Mouse (Mus musculus) retina, postnatal 1 day (tissue): Measurements from ENCODE around the gene Cpne5.
A peak's percentile ranks its signal among the peaks of the same experiment; 100 is the strongest.
"Not testable (repeated sequence)": the region's sequence is repeated elsewhere in the genome, so short reads cannot be mapped to it uniquely, and the experiment has no call there.

Experiments
- DNase-seq: peaks from one replicate; pipeline ENCODE4 v3.0.0-alpha.2; 2012

Gene Cpne5

DNA sequence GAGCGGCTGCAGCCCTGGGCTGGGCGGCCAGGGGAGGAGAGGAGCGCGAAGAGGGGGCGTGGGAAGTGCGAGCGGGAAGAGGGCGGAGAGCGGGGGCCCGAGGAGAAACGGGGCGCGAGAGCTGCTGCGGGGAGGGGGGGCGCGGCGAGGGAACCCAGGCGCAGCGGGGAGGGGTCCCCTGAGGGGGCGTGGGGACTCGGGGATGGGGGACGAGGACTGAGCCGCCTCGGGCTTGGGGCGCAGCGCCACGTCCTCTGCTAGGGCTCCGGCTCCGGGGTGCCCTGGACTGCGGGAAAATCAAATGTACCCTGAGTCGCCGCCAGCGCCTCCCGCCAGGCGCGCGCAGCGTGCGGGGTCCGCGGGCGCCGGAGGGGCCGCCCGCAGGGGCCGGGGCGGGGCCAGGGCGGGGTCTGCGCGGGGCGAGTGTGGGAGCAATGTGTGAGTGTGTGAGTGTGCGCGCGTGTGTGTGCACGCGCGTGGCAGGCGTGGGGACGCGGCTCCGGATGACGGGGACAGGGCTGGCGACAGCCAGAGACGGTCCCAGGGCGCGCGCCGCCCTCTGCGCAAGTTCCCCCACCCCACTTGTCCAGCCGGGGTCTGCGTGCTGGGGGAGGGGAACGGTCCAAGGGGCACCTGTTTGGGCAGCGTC, at the start of gene Cpne5:
Gene Cpne5, minus strand, starts transcription at position 396 of the 649 bp plus-strand sequence.
- peak; percentile 79 for DNase-seq

DNA sequence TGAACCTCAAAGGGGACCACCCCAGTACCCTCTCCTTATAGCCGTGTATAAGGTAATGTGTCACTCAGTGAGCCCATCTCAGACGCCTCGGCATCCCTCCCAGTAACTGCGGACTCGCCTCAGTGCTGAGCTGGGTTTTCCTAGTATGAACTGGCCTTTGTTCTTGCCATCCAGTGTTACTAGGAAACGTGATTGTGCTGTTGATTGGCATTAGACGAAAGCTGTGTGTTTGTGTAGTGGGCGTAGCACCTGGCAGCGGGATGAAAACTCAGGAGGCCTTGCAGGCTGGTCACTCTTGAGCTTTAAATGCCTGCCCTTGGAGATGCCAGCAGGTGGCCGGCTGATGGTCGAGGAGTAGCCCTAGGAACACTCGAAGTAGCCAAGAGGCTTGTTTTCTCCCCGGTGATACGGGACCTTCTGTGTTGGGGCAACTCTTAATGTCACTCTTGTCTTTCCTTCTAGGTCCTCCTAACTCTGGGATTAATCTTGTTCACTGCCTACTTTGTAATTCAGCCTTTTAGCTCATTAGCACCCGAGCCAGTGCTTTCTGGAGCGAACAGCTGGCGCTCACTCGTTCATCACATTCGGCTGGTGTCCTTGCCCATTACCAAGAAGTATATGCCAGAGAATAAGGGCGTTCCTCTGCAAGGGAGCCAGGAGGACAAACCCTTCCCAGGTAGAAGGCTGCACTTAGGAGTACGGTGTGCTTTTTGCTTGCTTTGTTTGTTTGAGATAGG, 44.4 kb upstream of the Cpne5 start:
- peak; percentile 75 for DNase-seq

- DNase-seq = no peak
These were observed 43.6 kb upstream of the Cpne5 start for GRCm38 (mm10) chr17:29281541-29281940.

GRCm38 (mm10) chr17:29280422-29280821, 42.5 kb upstream of the Cpne5 start:
- DNase-seq = no peak

GRCm38 (mm10) chr17:29273889-29274288, 35.9 kb upstream of the Cpne5 start:
- no peak for DNase-seq

- DNase-seq = no peak
These were observed 35.2 kb upstream of the Cpne5 start for GRCm38 (mm10) chr17:29273156-29273555.

GRCm38 (mm10) chr17:29270148-29270698, 32.3 kb upstream of the Cpne5 start:
- DNase-seq = no peak

DNA sequence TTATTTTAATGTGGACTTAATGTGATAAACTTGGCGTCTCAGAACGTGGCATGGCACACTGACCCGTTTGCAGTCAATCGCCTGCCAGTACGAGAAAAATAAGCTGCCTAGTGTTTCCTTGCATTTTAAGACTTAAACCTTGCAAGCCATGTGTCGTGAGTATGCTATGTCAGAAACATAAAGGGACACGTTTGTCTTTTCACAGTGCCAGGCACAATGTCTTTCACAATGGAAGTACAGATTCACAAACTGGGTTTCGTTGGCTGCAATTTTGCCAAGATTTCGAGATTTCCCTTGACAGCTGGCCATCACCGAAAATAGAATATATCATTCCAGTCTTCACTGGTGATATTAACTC, 31.4 kb upstream of the Cpne5 start:
- no peak for DNase-seq

DNA sequence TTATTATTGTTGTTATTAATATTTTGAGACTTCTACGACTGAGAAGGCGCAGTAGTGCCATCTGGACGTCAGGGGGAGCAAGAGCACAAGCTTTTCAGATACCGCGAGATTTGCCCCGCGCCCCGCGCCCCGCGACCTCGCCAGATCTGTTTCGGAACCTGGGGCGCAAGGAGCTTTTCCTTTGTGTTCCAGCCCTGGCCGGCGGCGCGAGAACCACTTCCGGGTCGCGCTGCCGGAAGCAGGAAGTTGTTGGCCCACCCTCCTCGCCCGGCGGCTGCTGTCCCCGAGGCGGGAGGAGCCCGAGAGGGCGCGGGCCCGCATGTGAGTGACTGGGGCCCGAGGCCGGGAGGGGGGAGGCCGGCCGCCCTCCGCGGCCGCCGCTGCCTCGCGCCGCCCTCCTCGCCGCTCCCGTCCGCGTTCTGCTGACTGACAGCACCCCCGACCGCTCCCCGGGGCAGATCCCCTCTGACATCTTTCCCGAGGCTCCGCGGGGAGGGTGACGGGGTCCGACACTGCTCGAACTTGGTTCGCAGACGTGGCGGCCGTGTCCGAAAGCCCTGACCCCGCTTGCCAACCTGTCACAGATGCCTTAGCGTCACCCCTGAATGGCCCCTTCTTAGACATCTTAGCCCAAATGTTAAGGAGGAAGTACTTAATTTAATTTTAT, 30.8 kb upstream of the Cpne5 start, which contains the start of gene BC004004:
Gene BC004004, plus strand, starts transcription at position 107 of the 667 bp plus-strand sequence.
- DNase-seq = peak; percentile 98

- no peak for DNase-seq
These were observed 30.1 kb upstream of the Cpne5 start for GRCm38 (mm10) chr17:29267931-29268681.

- DNase-seq = not testable (repeated sequence)
These were observed 29.1 kb upstream of the Cpne5 start for GRCm38 (mm10) chr17:29267040-29267439.

- DNase-seq = no peak
These were observed 26.8 kb upstream of the Cpne5 start for GRCm38 (mm10) chr17:29264760-29265159.

- DNase-seq = peak; percentile 92
These were observed 26.1 kb upstream of the Cpne5 start, which contains the start of gene Ppil1 for GRCm38 (mm10) chr17:29263840-29264633. Ppil1 (minus strand) TSS chr17:29264186.

GRCm38 (mm10) chr17:29263417-29263816, 25.4 kb upstream of the Cpne5 start:
- DNase-seq = no peak

- no peak for DNase-seq
These were observed 24.3 kb upstream of the Cpne5 start for GRCm38 (mm10) chr17:29262259-29262649.

GRCm38 (mm10) chr17:29261603-29262258, 23.8 kb upstream of the Cpne5 start:
- no peak for DNase-seq

- DNase-seq = no peak
These were observed 22.5 kb upstream of the Cpne5 start for GRCm38 (mm10) chr17:29260501-29260900.

DNA sequence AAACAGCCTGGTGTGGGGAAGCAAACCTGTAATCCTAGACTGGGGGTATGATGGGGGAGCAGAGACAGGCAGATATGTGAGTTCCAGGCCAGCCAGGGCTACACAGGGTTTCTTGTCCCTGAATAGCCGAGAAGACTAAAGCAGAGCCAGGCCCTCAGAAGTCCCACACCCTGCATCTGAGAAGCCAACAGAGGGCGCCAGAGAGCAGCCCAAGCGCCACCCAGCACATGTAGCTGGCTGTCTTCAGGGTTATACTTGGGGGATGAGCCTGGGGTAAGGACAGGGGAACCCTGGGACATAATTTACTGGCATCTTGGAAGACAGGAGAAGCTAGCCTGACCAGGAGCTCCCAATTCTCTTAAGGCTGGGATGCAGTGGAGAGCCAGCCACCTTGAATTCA, 21.5 kb upstream of the Cpne5 start:
- DNase-seq = peak; percentile 87

- DNase-seq = no peak
These were observed 21.0 kb upstream of the Cpne5 start for GRCm38 (mm10) chr17:29258921-29259320.

- no peak for DNase-seq
These were observed 20.1 kb upstream of the Cpne5 start for GRCm38 (mm10) chr17:29258025-29258558.

DNA sequence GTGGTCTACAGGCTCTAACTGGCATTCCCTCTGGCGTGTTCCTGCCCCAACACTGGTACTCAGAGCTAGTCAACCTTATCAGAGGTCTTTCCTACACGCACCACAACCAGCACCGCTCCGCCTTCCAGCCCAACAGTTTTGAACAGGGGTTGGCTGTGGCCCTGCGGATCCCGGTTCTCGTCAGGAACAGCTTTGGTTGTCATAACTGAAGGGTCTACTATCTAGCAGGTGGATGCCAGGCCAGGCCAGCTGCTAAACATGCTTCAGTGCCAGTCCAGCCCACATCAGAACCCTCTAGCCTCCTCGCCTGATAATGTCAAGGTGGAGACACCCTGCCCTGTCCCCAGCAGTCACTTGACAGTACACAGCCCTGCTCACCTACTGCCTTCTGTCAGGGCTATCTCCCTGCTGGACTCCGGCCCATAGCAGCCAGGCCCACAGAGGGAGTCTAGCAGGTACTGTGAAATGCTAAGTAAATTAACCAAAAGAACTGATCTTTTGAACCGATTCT, 19.1 kb upstream of the Cpne5 start:
- no peak for DNase-seq
